Comparison of ENCODE assay signal across 8 mouse cellular contexts in the genomic region with DNA sequence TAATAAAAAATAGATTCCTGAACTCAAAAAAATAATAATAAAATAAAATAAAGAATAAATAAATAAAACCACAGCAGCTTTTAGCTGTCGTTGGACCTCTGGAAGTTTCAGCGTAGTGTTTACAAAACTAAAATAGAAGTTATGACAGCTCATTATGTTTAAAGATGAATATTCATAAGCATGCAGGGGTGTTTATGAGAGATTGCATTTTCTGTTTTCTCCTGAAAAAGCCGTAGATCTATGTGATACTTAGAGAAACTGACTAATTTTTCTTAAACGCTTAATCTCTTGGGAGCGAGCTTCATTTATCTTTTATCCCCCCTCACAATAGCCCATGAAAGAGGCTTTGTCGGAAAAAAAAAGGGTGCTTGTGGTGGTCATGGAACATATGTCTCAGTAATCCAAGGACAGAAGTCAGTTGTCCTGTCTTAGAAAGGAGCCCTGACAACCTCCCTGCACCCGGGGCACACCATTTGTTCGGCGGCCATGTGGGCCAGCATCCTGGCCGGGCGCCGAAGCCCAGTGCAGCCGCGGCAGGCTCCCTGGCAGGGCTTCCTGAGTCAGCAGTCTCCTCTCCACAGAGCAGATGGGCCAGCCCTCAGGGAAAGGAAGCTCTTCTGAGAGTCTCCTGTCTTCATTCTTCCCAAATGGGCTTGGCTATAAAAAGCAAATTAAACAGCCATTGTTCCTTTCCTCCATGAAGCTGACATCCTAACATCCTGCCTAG.
A peak's percentile ranks its signal among the peaks of the same experiment; 100 is the strongest.
DNase-seq lines count a peak whose midpoint lies in the region; ATAC-seq and TF ChIP-seq lines count a peak whose summit lies in the region.

No protein-coding gene starts in this region.

- H3K36me3 ChIP-seq in hindbrain, postnatal 0 days (ENCODE audit: insufficient read depth, low read length), result no peaks in the 10 kb centered on the region
- no peaks in the 10 kb centered on the region for H3K36me3 ChIP-seq in midbrain, embryonic 16.5 days (ENCODE audit: control insufficient read depth, insufficient read depth, low read length)

- H3K4me3 ChIP-seq in hindbrain, postnatal 0 days (ENCODE audit: low read length), result no peak overlapping the region
- H3K4me3 ChIP-seq in left cerebral cortex, adult 2 months, result peak overlapping the region; percentile 13; the same call in 1 of the 2 replicates
- peak overlapping the region; percentile 3 for H3K4me3 ChIP-seq in midbrain, embryonic 16.5 days (ENCODE audit: low read depth, low read length)

- peak; percentile 44 for DNase-seq in adrenal gland, adult 2 months
- DNase-seq in cerebellum, adult 9-11 months, result peak; percentile 97
- DNase-seq in frontal cortex, postnatal 14 days (ENCODE audit: low spot score in 2 of 2), result peak; percentile 43 to 45
- peak; percentile 84 for DNase-seq in hindbrain, postnatal 0 days (ENCODE audit: low spot score)
- peak; percentile 48 to 72 for DNase-seq in left cerebral cortex, adult 2 months (ENCODE audit: extremely low spot score in 1 of 2, low spot score in 2 of 2)
- no peak for DNase-seq in spleen, adult 12 weeks (ENCODE audit: low spot score)
- DNase-seq in spleen, postnatal 14 days (ENCODE audit: low spot score in 2 of 2), result no peak

- peak overlapping the region; percentile 36 for H3K4me2 ChIP-seq in hindbrain, postnatal 0 days (ENCODE audit: low read depth, low read length)
- peak overlapping the region; percentile 34 for H3K4me2 ChIP-seq in midbrain, embryonic 16.5 days (ENCODE audit: low read length)

- H3K9me3 ChIP-seq in hindbrain, postnatal 0 days (ENCODE audit: low read length), result no peaks in the 10 kb centered on the region
- H3K9me3 ChIP-seq in midbrain, embryonic 16.5 days (replicated peaks; ENCODE audit: control insufficient read depth, low read length, poor library complexity, severe bottlenecking), result no peaks in the 10 kb centered on the region

- intact Hi-C loops in left cerebral cortex, adult 2 months (cut with DNase I), result loop anchor here (5.0 kb wide), 3 partner anchors 67 to 182 kb away; no protein-coding TSS in a partner anchor

- H3K27ac ChIP-seq in hindbrain, postnatal 0 days, result peak overlapping the region; percentile 63; the same call in 1 of the 2 replicates
- peak overlapping the region; percentile 70 for H3K27ac ChIP-seq in left cerebral cortex, adult 2 months
- peak overlapping the region; percentile 50; the same call in 1 of the 2 replicates for H3K27ac ChIP-seq in midbrain, embryonic 16.5 days (ENCODE audit: low read length)

- peaks cover 4% of the 10 kb centered on the region; the same call in 1 of the 2 replicates for H3K27me3 ChIP-seq in hindbrain, postnatal 0 days (ENCODE audit: insufficient read depth, low read length)
- no peaks in the 10 kb centered on the region for H3K27me3 ChIP-seq in midbrain, embryonic 16.5 days (ENCODE audit: control insufficient read depth, insufficient read depth, low read depth, low read length)

- 7% methylated on average over 14 of the region's 14 CpGs for WGBS in hindbrain, postnatal 0 days
- 7% methylated on average over 14 of the region's 14 CpGs for WGBS in midbrain, embryonic 16.5 days

- H3K4me1 ChIP-seq in hindbrain, postnatal 0 days (ENCODE audit: insufficient read depth, low read length), result peaks cover 9% of the 10 kb centered on the region; the same call in 1 of the 2 replicates
- H3K4me1 ChIP-seq in midbrain, embryonic 16.5 days (ENCODE audit: control insufficient read depth, insufficient read depth, low read length), result peaks cover 8% of the 10 kb centered on the region

- ATAC-seq in hindbrain, postnatal 0 days, result peak; percentile 95
- peak; percentile 93 for ATAC-seq in midbrain, embryonic 16.5 days

- TF ChIP-seq CTCF in hindbrain, postnatal 0 days (IDR thresholded peaks at IDR 0.05; ENCODE audit: low read depth), result no peak
- TF ChIP-seq CTCF in left cerebral cortex, adult 2 months (IDR thresholded peaks at IDR 0.05), result no peak

- H3K9ac ChIP-seq in hindbrain, postnatal 0 days (replicated peaks; ENCODE audit: low read length), result no peak overlapping the region
- peak overlapping the region; percentile 52; the same call in 1 of the 2 replicates for H3K9ac ChIP-seq in midbrain, embryonic 16.5 days (ENCODE audit: low read depth, low read length)

Comparison
In these comparisons a context has a peak if more than half of its experiments do, and no peak if none do; other contexts are left out.
1. DNase-seq: peak in adrenal gland, adult 2 months (single experiment), cerebellum, adult 9-11 months (single experiment), frontal cortex, postnatal 14 days (2 of 2), hindbrain, postnatal 0 days (single experiment) and left cerebral cortex, adult 2 months (2 of 2); none in spleen, adult 12 weeks (single experiment) and spleen, postnatal 14 days (0 of 2).
2. Peak in every context shown above with its lines, with median percentiles within 50 percentile points of each other: H3K27ac ChIP-seq.